Mouse (Mus musculus) cerebellum, adult 11 months (tissue): Measurements from ENCODE around the gene Srp68.
"Not testable (repeated sequence)": the region's sequence is repeated elsewhere in the genome, so short reads cannot be mapped to it uniquely, and the experiment has no call there.

Source experiments
- DNase-seq: peaks from one replicate; pipeline ENCODE4 v3.0.0; 2022

Gene Srp68

GRCm38 (mm10) chr11:116282089-116282488, 8.1 kb upstream of the Srp68 start:
- DNase-seq, result no peak

GRCm38 (mm10) chr11:116281671-116282070, 7.7 kb upstream of the Srp68 start:
- DNase-seq, result no peak

GRCm38 (mm10) chr11:116280751-116281663, 7.0 kb upstream of the Srp68 start, which contains the start of gene Galr2:
Galr2 (plus strand) TSS chr11:116280939.
- DNase-seq, result no peak

GRCm38 (mm10) chr11:116277184-116277583, 3.2 kb upstream of the Srp68 start:
- DNase-seq, result not testable (repeated sequence)

- no peak for DNase-seq
These were observed 460 bp downstream of the Srp68 start for GRCm38 (mm10) chr11:116273469-116274044.

DNA sequence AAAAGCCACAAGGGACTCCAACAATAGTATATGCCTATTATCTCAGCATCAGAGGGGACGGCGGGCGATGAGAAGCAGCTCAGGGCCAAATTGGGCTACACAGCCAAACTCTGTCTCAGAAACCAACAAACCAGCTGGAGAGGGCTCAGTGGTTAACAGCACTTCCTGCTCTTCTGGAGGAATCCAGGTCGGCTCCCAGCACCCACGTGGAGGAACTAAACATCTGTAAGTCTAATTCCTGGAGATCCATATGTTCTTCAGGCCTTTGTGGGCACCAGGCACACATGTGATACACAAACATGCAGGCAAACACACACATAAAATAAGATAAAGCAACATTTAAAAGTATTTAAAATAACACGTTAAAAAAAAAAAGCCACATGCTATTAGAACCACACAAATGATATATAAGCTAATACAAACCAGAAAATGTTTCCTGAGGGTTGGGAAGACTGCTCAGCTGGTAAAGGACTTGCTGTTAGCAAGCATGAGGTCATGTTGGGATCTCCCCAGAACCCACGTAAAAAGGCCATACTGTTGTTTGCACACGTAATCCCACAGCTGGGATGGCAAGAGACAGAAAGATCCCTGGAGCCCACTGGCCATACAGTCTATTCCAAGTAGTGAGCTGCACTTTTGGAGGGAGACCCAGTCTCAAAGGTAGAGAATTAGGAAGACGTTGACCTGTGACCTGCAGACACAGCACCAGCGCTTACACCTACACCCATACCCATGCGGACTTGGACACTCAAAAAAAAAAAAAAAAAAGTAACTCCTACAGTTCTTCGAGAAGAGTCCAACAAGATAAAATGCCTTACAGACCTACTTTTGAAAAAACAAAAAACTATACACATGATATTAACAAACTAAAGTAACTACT, 1.2 kb downstream of the Srp68 start:
- no peak for DNase-seq

DNA sequence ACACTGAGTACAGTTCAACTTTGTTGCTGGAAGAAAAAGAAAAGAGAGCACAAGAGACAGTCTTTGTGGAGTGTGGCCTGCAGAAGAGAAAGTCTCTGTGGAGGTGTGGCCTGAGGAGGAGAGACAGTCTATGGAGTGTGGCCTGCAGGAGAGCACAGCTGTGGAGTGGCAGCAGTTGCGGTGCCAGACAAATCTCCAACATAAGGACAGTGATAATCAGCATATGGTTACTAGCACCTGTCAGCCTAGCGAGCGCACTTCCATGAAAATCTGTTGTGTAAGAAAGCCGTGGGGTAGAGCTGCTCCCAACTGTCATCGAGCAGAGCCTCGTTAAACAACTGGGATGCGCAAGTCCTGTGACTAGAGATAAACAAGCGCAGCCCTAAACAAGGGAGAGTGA, 4.5 kb downstream of the Srp68 start:
- no peak for DNase-seq

DNA sequence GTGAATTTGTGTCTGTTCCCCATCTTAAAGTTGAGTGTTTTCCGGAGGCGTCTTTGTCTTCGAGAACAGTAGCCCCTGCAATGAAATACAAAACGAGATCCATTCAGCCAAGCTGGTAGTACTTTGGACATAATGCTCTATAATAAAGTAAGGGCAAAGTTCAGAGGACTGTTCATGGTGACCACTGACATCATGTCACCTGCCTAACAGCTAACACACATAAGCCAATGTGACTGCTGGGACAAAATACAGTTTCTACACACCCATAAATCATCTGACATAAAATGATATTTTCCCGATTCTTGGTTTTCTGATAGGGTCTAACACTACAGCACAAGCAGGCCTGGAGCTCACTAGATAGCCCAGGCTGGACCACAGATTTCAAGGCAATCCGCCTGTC, 5.7 kb downstream of the Srp68 start:
- no peak for DNase-seq

DNA sequence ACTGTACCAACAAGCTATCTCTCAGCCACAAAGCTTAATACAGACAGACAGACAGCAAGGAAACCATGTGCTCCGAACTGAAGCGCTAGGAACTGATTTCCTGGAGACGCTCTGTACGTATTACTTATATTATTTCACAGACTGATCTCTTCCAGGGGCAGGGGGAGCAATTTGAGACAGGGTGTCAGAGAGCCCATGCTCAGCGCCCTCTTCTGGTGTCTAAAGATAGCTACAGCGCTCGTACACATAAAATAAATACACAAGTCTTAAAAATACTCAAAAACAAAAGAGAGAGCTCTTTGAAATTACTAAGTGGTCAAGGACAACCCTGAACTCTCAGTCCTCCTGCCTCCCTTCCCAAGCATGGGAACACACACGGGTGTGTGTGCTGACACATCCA, 6.4 kb downstream of the Srp68 start:
- DNase-seq, result no peak

- no peak for DNase-seq
These were observed 8.2 kb downstream of the Srp68 start for GRCm38 (mm10) chr11:116265850-116266249.

GRCm38 (mm10) chr11:116265352-116265751, 8.7 kb downstream of the Srp68 start:
- no peak for DNase-seq

GRCm38 (mm10) chr11:116260259-116260658, 13.8 kb downstream of the Srp68 start:
- no peak for DNase-seq

GRCm38 (mm10) chr11:116259461-116259860, 14.6 kb downstream of the Srp68 start:
- no peak for DNase-seq

DNA sequence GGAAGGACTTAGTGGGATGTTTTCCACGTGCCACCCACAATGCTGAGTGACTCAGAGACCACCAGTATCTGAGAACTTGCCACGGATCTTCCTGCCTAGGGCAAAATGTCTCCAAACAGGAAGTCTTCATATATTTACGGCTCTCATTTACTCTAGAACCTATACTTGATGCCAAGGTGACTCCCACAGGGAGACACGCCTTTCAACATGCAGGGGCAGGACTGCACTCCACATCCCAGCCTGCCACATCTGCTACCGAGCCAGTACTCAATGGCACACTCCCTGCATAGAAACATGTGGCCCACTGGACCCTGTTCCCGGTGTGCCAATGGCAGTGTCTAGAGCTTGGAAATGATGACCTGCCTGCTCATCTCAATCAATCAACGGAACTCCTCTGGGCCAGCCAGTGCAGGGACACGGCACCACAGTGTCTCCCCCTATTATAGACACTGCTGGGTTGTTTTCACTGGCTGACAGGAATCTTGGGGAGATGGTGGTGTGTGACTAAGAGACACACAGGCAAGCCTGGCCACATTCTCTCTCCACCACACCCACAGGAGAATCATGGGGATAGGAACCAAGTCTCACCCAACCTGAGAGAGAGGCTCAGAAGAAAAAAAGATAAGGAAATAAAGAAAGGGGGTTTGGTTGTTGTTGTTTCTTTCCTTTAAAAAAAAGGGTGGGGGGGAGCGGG, 17.9 kb downstream of the Srp68 start:
- DNase-seq, result no peak

- DNase-seq, result no peak
These were observed 18.7 kb downstream of the Srp68 start for GRCm38 (mm10) chr11:116255090-116255981.

DNA sequence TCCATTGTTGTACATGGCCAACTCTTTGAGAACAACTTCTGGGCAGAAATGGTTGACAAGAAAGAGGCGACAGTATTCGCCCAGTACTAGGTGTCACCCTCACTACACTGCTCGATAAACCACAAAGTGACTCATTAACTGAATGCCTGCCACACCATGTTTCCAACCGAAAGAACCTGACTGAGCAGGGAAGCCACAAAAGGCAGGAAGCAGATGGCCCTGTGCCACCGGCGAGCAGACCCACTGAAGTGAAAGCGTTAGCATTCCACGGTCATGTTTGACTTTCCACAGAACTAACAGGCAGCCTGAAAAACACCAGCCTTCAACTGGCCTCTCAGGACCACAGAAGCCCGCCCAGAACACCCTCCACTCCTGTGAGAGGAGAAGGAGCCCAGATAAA, 19.4 kb downstream of the Srp68 start:
- no peak for DNase-seq

DNA sequence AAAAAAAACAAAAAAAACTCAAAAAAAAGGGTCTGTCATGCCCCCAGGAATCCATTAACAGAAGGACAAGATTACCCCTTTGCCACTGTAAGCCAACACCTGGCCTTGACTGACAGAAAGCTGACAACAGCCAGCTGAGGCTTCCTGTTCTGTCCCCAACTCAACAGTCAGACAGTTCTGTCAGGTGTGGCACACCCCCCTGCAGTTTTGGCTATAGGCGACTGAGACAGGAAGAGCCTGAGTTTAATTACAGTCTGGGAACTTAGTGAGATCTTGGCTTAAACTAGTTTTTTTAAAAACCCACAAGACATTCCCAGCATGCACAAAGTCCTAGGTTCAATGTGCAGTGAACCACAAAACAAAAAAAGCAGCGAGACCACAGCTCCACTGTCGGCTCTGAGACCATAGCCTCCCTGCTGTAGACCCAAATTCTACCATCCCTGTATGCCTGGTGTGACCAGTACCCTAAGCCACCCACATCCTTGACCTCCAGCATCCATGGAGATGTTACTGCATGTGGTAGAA, 20.9 kb downstream of the Srp68 start:
- DNase-seq, result no peak

GRCm38 (mm10) chr11:116250898-116251297, 23.1 kb downstream of the Srp68 start:
- no peak for DNase-seq

DNA sequence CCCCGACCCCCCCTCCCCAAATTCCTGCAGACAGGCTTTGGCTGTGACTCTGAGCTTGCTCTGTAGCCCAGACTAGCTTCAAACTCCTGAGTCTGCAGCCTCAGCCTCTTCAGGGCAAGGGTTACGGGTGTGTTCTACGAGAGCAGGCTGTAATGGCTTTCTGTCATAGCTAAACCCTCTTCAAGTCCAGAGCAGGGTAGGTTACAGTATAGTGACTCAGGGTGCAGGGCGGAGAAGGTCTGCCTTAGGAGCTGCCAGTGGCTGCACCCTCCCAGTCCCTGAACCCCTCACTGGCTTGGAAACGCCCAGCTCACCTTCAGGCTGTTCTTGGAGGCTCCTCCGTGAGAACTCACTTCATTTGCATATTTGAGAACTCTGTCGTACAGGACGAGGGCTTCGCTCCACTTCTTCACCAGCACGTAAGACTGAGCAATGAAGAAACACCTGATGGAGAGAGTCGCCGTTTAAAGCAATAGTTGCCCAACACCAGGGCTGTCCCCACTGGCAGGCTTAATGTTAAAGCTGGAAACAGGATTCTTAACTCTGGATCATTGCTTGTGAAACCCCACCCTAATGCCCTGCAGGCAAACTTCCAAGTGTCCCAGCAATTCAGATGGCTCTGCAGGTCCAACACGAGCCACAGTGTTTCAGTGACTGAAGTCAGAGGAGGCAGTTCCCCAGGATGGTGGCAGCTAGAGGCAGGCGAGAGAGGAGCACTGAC, 26.4 kb downstream of the Srp68 start:
- no peak for DNase-seq

DNA sequence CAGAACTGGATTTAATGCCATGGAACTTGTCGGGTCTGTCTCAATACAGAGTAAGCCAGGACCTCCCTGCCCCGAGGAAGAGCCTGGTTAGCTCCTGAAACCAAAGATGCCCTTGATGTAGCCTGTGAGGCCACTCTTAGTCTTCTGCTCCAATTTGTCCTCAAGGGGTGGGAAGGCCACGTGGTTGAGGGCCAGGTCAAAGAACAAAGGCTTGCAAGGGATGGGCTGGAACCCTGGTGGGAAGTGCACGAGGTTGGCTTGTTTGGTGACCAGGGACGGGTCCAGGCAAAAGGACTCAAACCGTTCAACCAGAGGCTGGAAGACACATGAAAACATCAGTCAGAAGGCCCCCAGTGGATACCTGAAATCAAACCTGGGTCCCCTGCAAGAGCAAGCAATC, 28.4 kb downstream of the Srp68 start:
- DNase-seq, result no peak

DNA sequence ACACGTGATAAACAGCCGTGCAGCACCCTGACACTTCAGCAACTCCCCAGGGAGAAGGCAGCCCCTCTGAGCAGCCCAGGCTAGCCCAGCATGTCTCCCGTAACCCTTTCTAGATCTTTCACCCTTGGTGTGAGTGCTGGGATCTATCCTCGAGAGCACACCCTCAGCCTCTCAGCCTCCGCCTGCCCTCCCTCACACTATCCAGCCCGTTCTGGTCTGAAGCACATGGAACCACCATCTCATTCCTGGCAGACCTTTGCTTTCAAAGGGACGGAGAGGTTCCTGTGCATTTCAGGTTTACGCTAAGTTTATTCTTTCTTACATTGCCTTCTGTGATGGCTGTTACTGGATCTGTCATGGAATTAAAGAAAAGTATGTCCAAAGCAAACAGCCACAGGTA, 29.4 kb downstream of the Srp68 start:
- DNase-seq, result no peak
